Mouse (Mus musculus): ENCODE results near the gene Cacna1e.

DNA sequence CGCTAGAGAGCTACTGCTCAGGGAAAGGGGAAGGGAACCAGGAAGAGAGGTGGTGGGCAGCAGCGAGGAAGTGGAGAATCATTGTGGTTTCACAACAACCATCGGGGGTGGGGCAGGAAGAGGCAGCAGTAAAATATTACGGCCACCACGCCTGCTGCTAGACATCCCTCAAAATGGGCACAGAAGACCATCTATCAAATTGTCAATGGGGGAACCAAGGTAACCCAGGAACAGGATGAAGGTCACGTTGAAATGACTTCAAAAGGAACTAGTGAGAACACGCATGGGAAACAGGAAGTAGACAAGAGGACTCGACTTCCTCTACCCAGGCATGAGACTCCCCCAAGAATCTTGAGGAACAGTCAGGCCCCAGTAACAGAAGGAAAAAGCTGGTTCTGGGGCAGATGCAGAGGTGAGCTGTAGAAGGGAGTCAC is 89.8 kb downstream of the Cacna1e start:
- TF ChIP-seq CTCF (IDR thresholded peaks at IDR 0.05; ENCODE audit: low read depth): no peak
- TF ChIP-seq EP300 (IDR thresholded peaks at IDR 0.05; ENCODE audit: low read depth): no peak
